Mouse (Mus musculus) midbrain, embryonic 11.5 days (tissue): Measurements from ENCODE around the gene Apol7b. TPM values are rescaled to one million over a fixed set of nuclear protein-coding genes. Genes with fewer than 3 reads are reported as not detected.
"Not testable (repeated sequence)": the region's sequence is repeated elsewhere in the genome, so short reads cannot be mapped to it uniquely, and the experiment has no call there.

ENCODE experiments used
- ATAC-seq: fragments of 200-750 bp; cut with Nextera tagmentation; 2 replicates; pipeline ENCODE4 v1.8.0; 2017; ENCODE audit warnings: moderate TSS enrichment, moderate library complexity; ENCODE audit not compliant: low FRiP score
- DNase-seq: peaks from one replicate; pipeline ENCODE4 v3.0.0; 2015; ENCODE audit warnings: low spot score; ENCODE audit errors: missing footprints
- H3K27ac ChIP-seq: fragments of 300-500 bp; sonication (generic); 2 replicates; pipeline ENCODE4 v1.5.1; 2014; ENCODE audit warnings: low read depth, low read length
- H3K27me3 ChIP-seq: fragments of 300-500 bp; sonication (generic); 2 replicates; pipeline ENCODE4 v1.6.1; 2014; ENCODE audit warnings: mild to moderate bottlenecking, low read length, moderate library complexity, mixed read lengths; ENCODE audit not compliant: control insufficient read depth, insufficient read depth
- H3K36me3 ChIP-seq: fragments of 300-500 bp; sonication (generic); 2 replicates; pipeline ENCODE4 v1.6.1; 2014; ENCODE audit warnings: mild to moderate bottlenecking, low read length, moderate library complexity, mixed read lengths; ENCODE audit not compliant: control insufficient read depth, insufficient read depth
- H3K4me1 ChIP-seq: fragments of 300-500 bp; sonication (generic); 2 replicates; pipeline ENCODE4 v1.6.1; 2014; ENCODE audit warnings: low read length; ENCODE audit not compliant: control insufficient read depth, insufficient read depth
- H3K4me2 ChIP-seq: fragments of 300-500 bp; sonication (generic); 2 replicates; pipeline ENCODE4 v1.6.1; 2014; ENCODE audit warnings: mild to moderate bottlenecking, moderate library complexity
- H3K4me3 ChIP-seq: fragments of 300-500 bp; sonication (generic); 2 replicates; pipeline ENCODE4 v1.5.1; 2014; ENCODE audit warnings: low read depth, low read length
- H3K9ac ChIP-seq: fragments of 300-500 bp; sonication (generic); 2 replicates; pipeline ENCODE4 v1.6.1; 2014; ENCODE audit warnings: low read length
- H3K9me3 ChIP-seq: fragments of 300-500 bp; sonication (generic); 2 replicates; pipeline ENCODE4 v1.6.1; 2016; ENCODE audit warnings: low read length; ENCODE audit not compliant: control insufficient read depth
- WGBS: fragments of 180-500 bp; shearing (Covaris S2); extraction: QIAGEN DNeasy Blood & Tissue Kit; methylation state at CpG from one replicate; pipeline ENCODE4 v1.1.7; 2014; 5-methylcytosine and 5-hydroxymethylcytosine counted together
- polyA plus RNA-seq: library from polyadenylated mRNA; unstranded; fragments of >200 nt; fragmentation: Nextera tagmentation; extraction: Ambion mirVana; gene quantifications from 2 replicates; pipeline ENCODE4 v1.2.1, GENCODE M21; 2014

Gene Apol7b
- polyA plus RNA-seq, 1 experiment from 2014 or later: not detected

DNA sequence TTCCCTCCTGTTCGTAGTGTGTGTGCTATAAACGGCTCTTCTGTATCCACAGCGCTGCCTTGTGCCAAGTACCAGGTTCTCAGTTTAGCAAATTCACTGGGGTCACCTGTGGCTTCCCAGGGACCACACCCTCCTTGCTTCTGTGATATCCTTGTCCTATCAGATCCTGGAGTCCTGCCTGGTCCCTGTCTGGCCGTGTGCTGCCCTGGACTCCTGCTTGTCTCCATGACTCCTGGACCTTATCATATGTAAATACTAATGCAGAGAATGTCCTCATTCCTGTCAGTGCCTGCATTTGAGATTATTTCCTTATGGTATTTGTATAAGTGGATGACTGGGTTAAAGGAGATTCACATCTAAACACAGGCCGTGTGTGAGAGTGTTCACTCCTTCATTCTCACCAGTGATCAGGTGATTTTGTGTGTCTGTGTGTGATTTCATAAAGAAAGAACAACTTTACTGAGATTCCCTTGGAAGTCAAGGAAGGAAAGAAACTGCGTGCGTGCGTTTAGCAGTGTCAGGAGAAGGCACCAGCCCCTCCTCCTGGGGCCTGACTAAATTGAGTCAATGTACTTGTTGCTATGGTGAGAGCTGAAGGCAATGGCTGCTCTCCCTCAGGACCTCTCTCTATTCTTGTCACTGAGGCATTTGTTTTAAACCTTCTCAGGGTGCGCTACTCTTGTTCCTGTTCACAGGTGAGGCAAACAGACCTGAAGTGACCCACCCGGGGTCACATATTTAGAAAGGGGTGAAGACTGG is 18.4 kb downstream of the Apol7b start:
- H3K9ac ChIP-seq, H3K27ac ChIP-seq, H3K4me3 ChIP-seq, ATAC-seq, H3K9me3 ChIP-seq, H3K4me2 ChIP-seq, H3K4me1 ChIP-seq, DNase-seq, H3K36me3 ChIP-seq, H3K27me3 ChIP-seq: not testable (repeated sequence)
- 81% methylated on average over 5 of the region's 10 CpGs for WGBS

DNA sequence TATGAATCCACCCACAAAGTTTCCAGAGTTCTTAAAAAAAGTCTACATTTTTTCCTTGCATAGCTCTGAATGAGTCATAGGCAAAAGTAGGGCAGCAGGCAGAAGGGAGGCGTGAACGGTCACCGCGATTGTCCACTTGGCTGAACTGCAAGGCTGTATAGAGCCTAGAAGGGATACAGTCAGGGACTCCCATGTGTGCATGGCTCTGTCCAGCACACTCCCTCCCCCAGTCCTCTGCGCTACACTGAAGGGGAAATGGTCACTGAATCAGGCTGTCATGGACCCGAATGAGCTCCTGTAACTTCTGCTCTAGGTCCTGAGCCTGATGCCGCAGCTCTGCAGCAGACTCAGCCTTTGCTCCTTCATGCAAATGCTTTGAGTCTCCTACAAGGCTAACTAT is 24.4 kb downstream of the Apol7b start:
- H3K9ac ChIP-seq, H3K4me1 ChIP-seq, H3K4me3 ChIP-seq, H3K27me3 ChIP-seq, H3K36me3 ChIP-seq, H3K27ac ChIP-seq, H3K4me2 ChIP-seq, H3K9me3 ChIP-seq, DNase-seq, ATAC-seq: not testable (repeated sequence)
- WGBS: 85% methylated on average over 3 of the region's 7 CpGs

DNA sequence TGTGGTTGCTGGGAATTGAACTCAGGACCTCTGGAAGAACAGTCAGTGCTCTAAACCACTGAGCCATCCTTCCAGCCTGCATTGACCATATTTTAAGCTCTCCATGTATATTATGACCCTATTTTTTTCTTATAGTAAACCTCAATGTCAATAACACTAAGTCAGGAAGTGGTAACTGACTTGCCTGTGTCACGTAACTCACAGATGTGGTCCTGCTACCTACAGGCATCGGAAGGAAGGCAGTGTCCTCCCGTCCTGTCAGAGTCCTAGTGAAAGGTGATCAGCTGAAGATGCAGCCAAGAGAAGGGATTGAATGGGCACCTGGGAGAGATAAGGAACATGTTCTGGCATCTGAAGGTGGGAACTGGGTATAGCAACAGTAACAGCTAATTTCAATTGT is 27.6 kb downstream of the Apol7b start:
- not testable (repeated sequence) for DNase-seq, H3K4me1 ChIP-seq, H3K27me3 ChIP-seq, H3K27ac ChIP-seq, ATAC-seq, H3K36me3 ChIP-seq, H3K4me3 ChIP-seq, H3K9me3 ChIP-seq, H3K9ac ChIP-seq, H3K4me2 ChIP-seq
- no CpG with 5 or more reads among the region's 3 CpGs for WGBS

DNA sequence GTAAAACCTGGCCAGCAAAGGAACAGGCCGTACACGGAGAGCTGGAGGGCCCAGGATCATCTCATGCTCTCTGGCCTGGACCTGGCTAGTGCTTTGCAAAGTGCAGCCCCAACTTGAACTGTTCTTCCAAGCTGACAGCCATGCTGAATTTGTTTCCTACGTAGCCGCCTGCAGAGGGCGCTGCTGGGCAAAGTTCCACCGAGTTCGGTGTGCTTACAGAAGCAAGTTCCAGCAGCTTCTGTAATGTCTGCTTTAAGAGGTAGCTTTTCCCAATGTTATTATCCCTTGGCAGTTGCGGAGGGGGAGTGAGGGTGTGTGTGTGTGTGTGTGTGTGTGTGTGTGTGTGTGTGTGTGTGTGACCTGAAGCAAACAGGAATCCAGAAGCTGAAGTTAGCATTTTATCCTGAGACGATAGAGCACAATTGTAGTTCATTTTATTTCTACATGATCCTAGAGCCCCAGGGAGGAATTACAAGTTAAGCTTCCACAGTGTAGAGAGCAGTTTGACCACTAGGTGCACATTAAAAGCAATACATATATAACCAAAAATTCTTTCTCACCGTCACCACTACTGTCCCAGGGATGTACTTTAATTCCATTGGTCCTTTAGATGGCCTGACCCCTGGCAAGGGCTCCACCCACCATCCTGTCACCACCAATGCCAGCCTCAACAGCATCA is 30.5 kb downstream of the Apol7b start:
- not testable (repeated sequence) for ATAC-seq, H3K27ac ChIP-seq, H3K9ac ChIP-seq, H3K4me2 ChIP-seq, H3K36me3 ChIP-seq, H3K9me3 ChIP-seq, H3K27me3 ChIP-seq, H3K4me3 ChIP-seq, H3K4me1 ChIP-seq, DNase-seq
- WGBS: 31% methylated on average over 2 of the region's 10 CpGs

DNA sequence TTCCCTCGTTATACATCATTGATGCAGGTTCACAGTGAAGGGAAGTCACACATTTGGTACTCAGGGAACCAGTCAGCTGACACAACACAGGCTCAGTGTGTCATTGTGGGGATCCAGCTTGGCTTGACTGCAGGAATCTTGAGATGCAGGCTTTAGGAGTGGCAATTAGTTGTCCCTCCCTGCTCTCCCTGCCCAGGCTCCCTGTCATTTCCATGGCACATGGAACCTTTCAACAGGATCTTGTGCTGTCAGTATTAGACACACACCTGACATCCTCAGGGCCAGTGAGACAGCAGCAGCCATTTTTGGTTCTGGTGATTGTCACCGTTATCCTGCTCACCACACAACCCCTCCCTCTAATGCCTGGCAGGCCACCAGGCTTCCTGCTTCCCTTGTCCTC is 31.6 kb downstream of the Apol7b start:
- ATAC-seq: not testable (repeated sequence)

DNA sequence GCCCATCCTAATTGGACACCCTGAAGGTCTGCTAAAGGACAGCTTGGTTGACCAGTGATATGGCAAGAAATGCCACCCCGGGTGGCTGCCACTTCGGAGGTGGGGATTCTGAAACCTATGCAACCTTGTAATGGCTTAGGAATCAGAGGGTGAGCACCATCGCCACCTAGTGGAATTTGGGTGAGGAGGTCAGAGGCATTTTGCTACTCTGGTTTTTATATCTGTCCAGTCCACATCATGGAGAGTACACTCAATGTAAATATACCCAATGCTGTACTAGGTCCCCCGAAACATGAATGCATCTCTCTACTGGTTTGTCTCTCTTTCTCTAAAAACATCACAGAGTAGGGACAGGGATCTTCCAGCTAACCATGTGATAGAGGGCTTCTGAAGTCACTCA is 34.6 kb downstream of the Apol7b start:
- 31% methylated on average over 4 of the region's 4 CpGs for WGBS
- H3K4me1 ChIP-seq, H3K9me3 ChIP-seq, H3K27ac ChIP-seq, H3K27me3 ChIP-seq, H3K4me2 ChIP-seq, H3K9ac ChIP-seq, H3K36me3 ChIP-seq, H3K4me3 ChIP-seq, ATAC-seq: not testable (repeated sequence)
- DNase-seq: peak; percentile 84

More for the DNA sequence above, 31.6 kb downstream of the Apol7b start:
- not testable (repeated sequence) for H3K9me3 ChIP-seq, H3K36me3 ChIP-seq, H3K4me3 ChIP-seq, H3K4me2 ChIP-seq, H3K9ac ChIP-seq, H3K4me1 ChIP-seq, H3K27ac ChIP-seq, DNase-seq, H3K27me3 ChIP-seq
- 66% methylated on average over 2 of the region's 2 CpGs for WGBS

DNA sequence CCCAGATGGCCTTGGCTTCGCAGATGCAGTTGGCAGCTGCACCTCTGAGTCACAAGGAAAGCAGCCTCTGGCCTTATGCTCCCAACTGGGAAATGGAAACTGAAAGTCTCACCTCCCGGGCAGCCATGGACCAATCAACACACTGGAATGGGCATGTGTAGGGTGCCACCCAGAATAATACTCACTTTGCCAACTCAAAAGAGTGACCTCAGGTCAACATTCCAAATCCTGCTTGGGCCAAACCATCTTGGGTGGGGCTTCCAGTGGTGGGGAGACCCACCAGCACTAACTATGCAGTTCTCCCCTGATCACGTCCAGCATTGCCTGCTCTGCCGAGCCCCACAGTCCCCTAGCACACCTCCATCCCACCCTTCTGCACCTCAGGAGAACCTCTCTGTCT is 36.3 kb downstream of the Apol7b start, which contains the start of gene Apol9a:
Gene Apol9a (minus strand): TSS at position 101 of the 400 bp plus-strand sequence.
- ATAC-seq, H3K4me1 ChIP-seq, H3K9ac ChIP-seq, H3K9me3 ChIP-seq, H3K4me2 ChIP-seq, DNase-seq, H3K27me3 ChIP-seq, H3K4me3 ChIP-seq, H3K27ac ChIP-seq, H3K36me3 ChIP-seq: not testable (repeated sequence)
- WGBS: 71% methylated on average over 1 of the region's 4 CpGs

DNA sequence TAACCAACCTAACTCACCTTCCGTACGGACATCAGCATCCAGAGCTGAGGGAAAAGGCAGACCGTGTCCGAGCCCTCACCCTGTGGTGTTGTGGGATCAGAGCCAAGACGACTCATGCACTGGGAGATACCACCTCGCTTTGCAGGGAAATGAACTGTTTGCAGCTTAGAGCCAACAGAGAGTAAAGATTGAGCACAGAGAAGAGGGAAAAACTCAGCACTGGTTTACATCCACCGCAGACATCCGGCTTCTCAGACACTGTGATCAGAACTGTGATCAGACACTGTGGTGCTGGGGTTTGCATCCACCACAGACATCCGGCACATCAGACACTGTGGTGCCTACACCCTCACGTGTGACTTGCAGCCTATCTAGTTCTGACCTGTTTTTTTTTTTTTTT is 40.9 kb downstream of the Apol7b start:
- not testable (repeated sequence) for ATAC-seq

DNA sequence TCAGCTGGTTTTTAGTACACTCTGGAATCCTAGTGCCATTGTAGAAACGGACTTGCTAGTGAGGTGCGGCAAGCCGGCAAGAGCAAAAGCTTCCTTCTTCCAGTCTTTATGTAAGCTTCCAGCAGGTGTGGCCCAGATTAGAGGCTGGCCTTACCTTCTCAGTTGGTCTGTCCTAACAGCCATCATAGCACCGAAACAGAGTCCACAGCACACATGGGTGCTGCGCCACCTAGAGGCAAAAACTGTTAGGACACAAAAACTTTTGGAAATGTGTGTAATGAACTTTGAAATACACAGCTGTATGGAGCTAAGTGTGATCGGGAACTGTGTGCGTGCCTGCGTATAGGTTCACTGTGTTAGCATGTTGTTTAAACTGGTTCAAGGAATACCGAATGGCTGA is 48.3 kb downstream of the Apol7b start, which contains the start of gene Apol7a:
Gene Apol7a (minus strand): TSS at position 84 of the 400 bp plus-strand sequence.
- not testable (repeated sequence) for H3K27ac ChIP-seq, H3K9me3 ChIP-seq, H3K27me3 ChIP-seq, H3K36me3 ChIP-seq, H3K9ac ChIP-seq, DNase-seq, ATAC-seq, H3K4me1 ChIP-seq, H3K4me3 ChIP-seq, H3K4me2 ChIP-seq
- WGBS: 64% methylated on average over 9 of the region's 9 CpGs

More for the DNA sequence above, 40.9 kb downstream of the Apol7b start:
- H3K27me3 ChIP-seq, H3K27ac ChIP-seq, H3K9me3 ChIP-seq, H3K9ac ChIP-seq, DNase-seq, H3K4me2 ChIP-seq, H3K36me3 ChIP-seq, H3K4me3 ChIP-seq, H3K4me1 ChIP-seq: not testable (repeated sequence)
- WGBS: 88% methylated on average over 10 of the region's 10 CpGs
